Comparison of ENCODE assay signal across 23 mouse cellular contexts in genomic region chr8:126381299-126381698, GRCm38 (mm10).
"Had no signal": no experiment of that assay in that cellular context is flagged by ENCODE, and none has a peak within 500 bp of the region (broad histone marks: within the 10 kb centered on the region; RNA-seq: fewer than 3 reads in every experiment).

No protein-coding gene starts in this region.

- H3K9me3 ChIP-seq: heart, embryonic 13.5 days; heart, embryonic 15.5 days; hindbrain, embryonic 13.5 days; hindbrain, embryonic 15.5 days; limb, embryonic 13.5 days; limb, embryonic 15.5 days; liver, embryonic 12.5 days had no signal

- H3K4me3 ChIP-seq: gastrocnemius, adult 2 months; heart, adult 2 months; heart, embryonic 13.5 days; heart, embryonic 15.5 days; hindbrain, embryonic 13.5 days; hindbrain, embryonic 15.5 days; limb, embryonic 13.5 days; limb, embryonic 15.5 days; liver, embryonic 12.5 days had no signal

- H3K27ac ChIP-seq: gastrocnemius, adult 2 months; heart, adult 2 months; heart, embryonic 13.5 days; heart, embryonic 15.5 days; hindbrain, embryonic 13.5 days; hindbrain, embryonic 15.5 days; hindbrain, postnatal 0 days; limb, embryonic 13.5 days; limb, embryonic 15.5 days; liver, embryonic 12.5 days; liver, embryonic 14.5 days had no signal

- H3K4me2 ChIP-seq: heart, embryonic 11.5 days; heart, embryonic 13.5 days; heart, embryonic 15.5 days; hindbrain, embryonic 13.5 days; hindbrain, embryonic 15.5 days; limb, embryonic 13.5 days; limb, embryonic 15.5 days; liver, embryonic 12.5 days had no signal

- H3K27me3 ChIP-seq: hindbrain, embryonic 15.5 days had no signal

- DNase-seq: gastrocnemius, adult 2 months; gastrocnemius, postnatal 10 days; gastrocnemius, postnatal 25 days; heart, adult 11 months; heart, adult 2 months; heart, postnatal 14 days; heart, postnatal 36 days; kidney, adult 11 months; layer of hippocampus, adult 9-11 months; layer of hippocampus, postnatal 36 days; left cerebral cortex, postnatal 4 days; lung, adult 18-20 months had no signal

- H3K4me1 ChIP-seq: heart, embryonic 13.5 days; heart, embryonic 15.5 days; hindbrain, embryonic 13.5 days; hindbrain, embryonic 15.5 days; limb, embryonic 13.5 days; limb, embryonic 15.5 days; liver, embryonic 12.5 days had no signal

- ATAC-seq: forebrain, embryonic 16.5 days; hindbrain, postnatal 0 days; liver, embryonic 12.5 days had no signal

- H3K9ac ChIP-seq: heart, embryonic 13.5 days; heart, embryonic 15.5 days; hindbrain, embryonic 13.5 days; hindbrain, embryonic 15.5 days; limb, embryonic 13.5 days; limb, embryonic 15.5 days; liver, embryonic 12.5 days; liver, embryonic 14.5 days had no signal

- H3K36me3 ChIP-seq: heart, embryonic 13.5 days; heart, embryonic 15.5 days; hindbrain, embryonic 13.5 days; hindbrain, embryonic 15.5 days; limb, embryonic 13.5 days; limb, embryonic 15.5 days; liver, embryonic 12.5 days had no signal
